22 mouse cellular contexts compared by ENCODE assay signal in genomic region chr13:68932283-68932647, GRCm38 (mm10).
DNase-seq lines count a peak whose midpoint lies in the region; ATAC-seq and TF ChIP-seq lines count a peak whose summit lies in the region.
"Had no signal": no experiment of that assay in that cellular context is flagged by ENCODE, and none has a peak within 500 bp of the region (broad histone marks: within the 10 kb centered on the region; RNA-seq: fewer than 3 reads in every experiment).

No protein-coding gene starts in this region.

- peak; percentile 57 for ATAC-seq in lung, embryonic 16.5 days (ENCODE audit: low read depth)
- ATAC-seq in limb, embryonic 14.5 days (ENCODE audit: low FRiP score, low read depth) = peak; percentile 57; the same call in 1 of the 2 replicates
- ATAC-seq: CD4-positive, CD25-positive, alpha-beta regulatory T cell, adult 4 months; forebrain, embryonic 16.5 days had no signal

- WGBS in lung, embryonic 16.5 days = 21% methylated on average over 1 of the region's 1 CpGs
- 20% methylated on average over 1 of the region's 1 CpGs for WGBS in limb, embryonic 14.5 days

- DNase-seq in embryo, embryonic 10 days (ENCODE audit: low spot score) = peak; percentile 6
- no peak for DNase-seq in embryo, embryonic 11 days
- no peak for DNase-seq in left cerebral cortex, adult 2 months (ENCODE audit: extremely low spot score in 1 of 2, low spot score in 2 of 2)
- DNase-seq in left cerebral cortex, postnatal 36 days (ENCODE audit: low spot score in 2 of 2) = no peak
- no peak for DNase-seq in lung, postnatal 14 days
- peak; percentile 43 for DNase-seq in limb, embryonic 14.5 days (ENCODE audit: low spot score)
- DNase-seq in ovary, adult 18-20 months (ENCODE audit: low spot score) = no peak
- DNase-seq: adrenal gland, adult 8-10 months; adrenal gland, postnatal 36 days; B cell, adult 2 months; cerebellum, adult 8-10 months; cerebellum, postnatal 14 days; gastrocnemius, postnatal 14 days had no signal

- TF ChIP-seq POLR2A in limb, embryonic 14.5 days (IDR thresholded peaks at IDR 0.05; ENCODE audit: borderline replicate concordance, extremely low read depth, insufficient read depth, insufficient read length) = no peak

- H3K4me3 ChIP-seq in left cerebral cortex, adult 2 months = no peak overlapping the region
- H3K4me3 ChIP-seq in lung, embryonic 16.5 days (ENCODE audit: low read length) = no peak overlapping the region
- no peak overlapping the region for H3K4me3 ChIP-seq in limb, embryonic 14.5 days (replicated peaks; ENCODE audit: low read length)
- H3K4me3 ChIP-seq: embryonic facial prominence, embryonic 12.5 days; forebrain, embryonic 12.5 days; heart, embryonic 12.5 days; hindbrain, embryonic 10.5 days; hindbrain, embryonic 15.5 days had no signal

- intact Hi-C loops in left cerebral cortex, adult 2 months (cut with DNase I) = loop anchor here (5.0 kb wide), 1 partner anchor 65 kb away; the partner anchor contains the start of gene Adcy2
- intact Hi-C loops in left cerebral cortex, postnatal 36 days (cut with DNase I) = loop anchor here (5.0 kb wide), 1 partner anchor 40 kb away; no protein-coding TSS in a partner anchor

- H3K27me3 ChIP-seq in lung, embryonic 16.5 days (ENCODE audit: control insufficient read depth, insufficient read depth, low read depth, low read length) = no peaks in the 10 kb centered on the region
- H3K27me3 ChIP-seq in limb, embryonic 14.5 days (ENCODE audit: control insufficient read depth, insufficient read depth, low read length) = no peaks in the 10 kb centered on the region
- H3K27me3 ChIP-seq: embryonic facial prominence, embryonic 12.5 days; forebrain, embryonic 12.5 days; heart, embryonic 12.5 days; hindbrain, embryonic 15.5 days had no signal

- no peak for TF ChIP-seq CTCF in left cerebral cortex, adult 2 months (IDR thresholded peaks at IDR 0.05)

- H3K27ac ChIP-seq in left cerebral cortex, adult 2 months = peak overlapping the region; percentile 32; the same call in 1 of the 2 replicates
- H3K27ac ChIP-seq in lung, embryonic 16.5 days (ENCODE audit: low read length) = peak overlapping the region; percentile 77
- no peak overlapping the region for H3K27ac ChIP-seq in limb, embryonic 14.5 days (replicated peaks; ENCODE audit: low read depth, low read length)
- H3K27ac ChIP-seq: embryonic facial prominence, embryonic 12.5 days; forebrain, embryonic 12.5 days; hindbrain, embryonic 10.5 days; hindbrain, embryonic 15.5 days had no signal

- no peak overlapping the region for H3K9ac ChIP-seq in lung, embryonic 16.5 days (ENCODE audit: low read length)
- H3K9ac ChIP-seq in limb, embryonic 14.5 days (ENCODE audit: low read depth, low read length, severe bottlenecking) = no peak overlapping the region
- H3K9ac ChIP-seq: embryonic facial prominence, embryonic 12.5 days; forebrain, embryonic 12.5 days; heart, embryonic 12.5 days; hindbrain, embryonic 15.5 days had no signal

- peaks cover 13% of the 10 kb centered on the region; the same call in 1 of the 2 replicates for H3K4me1 ChIP-seq in lung, embryonic 16.5 days (replicated peaks; ENCODE audit: control insufficient read depth, insufficient read depth, low read length)
- peaks cover 10% of the 10 kb centered on the region for H3K4me1 ChIP-seq in limb, embryonic 14.5 days (ENCODE audit: control insufficient read depth, insufficient read depth, low read length)
- H3K4me1 ChIP-seq: embryonic facial prominence, embryonic 12.5 days; forebrain, embryonic 12.5 days; heart, embryonic 12.5 days; hindbrain, embryonic 10.5 days; hindbrain, embryonic 15.5 days had no signal

- H3K9me3 ChIP-seq in lung, embryonic 16.5 days (ENCODE audit: control insufficient read depth, low read length) = no peaks in the 10 kb centered on the region
- H3K9me3 ChIP-seq in limb, embryonic 14.5 days (ENCODE audit: control insufficient read depth, low read length) = no peaks in the 10 kb centered on the region
- H3K9me3 ChIP-seq: embryonic facial prominence, embryonic 12.5 days; forebrain, embryonic 12.5 days; heart, embryonic 12.5 days; hindbrain, embryonic 10.5 days; hindbrain, embryonic 15.5 days had no signal

- no peaks in the 10 kb centered on the region for H3K36me3 ChIP-seq in lung, embryonic 16.5 days (ENCODE audit: control insufficient read depth, insufficient read depth, low read length)
- H3K36me3 ChIP-seq in limb, embryonic 14.5 days (ENCODE audit: control insufficient read depth, insufficient read depth, low read length) = no peaks in the 10 kb centered on the region
- H3K36me3 ChIP-seq: embryonic facial prominence, embryonic 12.5 days; forebrain, embryonic 12.5 days; G1E; heart, embryonic 12.5 days; hindbrain, embryonic 10.5 days; hindbrain, embryonic 15.5 days had no signal

- peak overlapping the region; percentile 12; the same call in 1 of the 2 replicates for H3K4me2 ChIP-seq in lung, embryonic 16.5 days (ENCODE audit: low read depth, low read length)
- H3K4me2 ChIP-seq in limb, embryonic 14.5 days (replicated peaks; ENCODE audit: low read depth, low read length, severe bottlenecking) = no peak overlapping the region
- H3K4me2 ChIP-seq: embryonic facial prominence, embryonic 12.5 days; forebrain, embryonic 12.5 days; heart, embryonic 12.5 days; hindbrain, embryonic 15.5 days had no signal

Comparison
In these comparisons a context has a peak if more than half of its experiments do, and no peak if none do; other contexts are left out.
1. DNase-seq: peak in embryo, embryonic 10 days (single experiment) and limb, embryonic 14.5 days (single experiment); none in embryo, embryonic 11 days (single experiment), left cerebral cortex, adult 2 months (0 of 2), left cerebral cortex, postnatal 36 days (0 of 2), lung, postnatal 14 days (single experiment) and ovary, adult 18-20 months (single experiment).